8 mouse cellular contexts compared by ENCODE assay signal in genomic region chr11:69066163-69066861, GRCm38 (mm10). TPM values are rescaled to one million over a fixed set of nuclear protein-coding genes. Genes with fewer than 3 reads are reported as not detected.
DNase-seq lines count a peak whose midpoint lies in the region; ATAC-seq and TF ChIP-seq lines count a peak whose summit lies in the region.

No protein-coding gene starts in this region.

- peaks cover 35% of the 10 kb centered on the region for H3K4me1 ChIP-seq in kidney, embryonic 16.5 days (ENCODE audit: insufficient read depth, low read length)
- peaks cover 12% of the 10 kb centered on the region for H3K4me1 ChIP-seq in embryonic facial prominence, embryonic 14.5 days (ENCODE audit: control insufficient read depth, insufficient read depth, low read length)
- H3K4me1 ChIP-seq in hindbrain, embryonic 10.5 days (replicated peaks), result peaks cover 50% of the 10 kb centered on the region

- peak overlapping the region; percentile 46 for H3K4me3 ChIP-seq in kidney, embryonic 16.5 days (ENCODE audit: low read length)
- peak overlapping the region; percentile 35 for H3K4me3 ChIP-seq in embryonic facial prominence, embryonic 14.5 days (ENCODE audit: low read depth, low read length)
- peak overlapping the region; percentile 65 for H3K4me3 ChIP-seq in hindbrain, embryonic 10.5 days
- H3K4me3 ChIP-seq in myocyte, result no peak overlapping the region

- H3K27ac ChIP-seq in kidney, embryonic 16.5 days (ENCODE audit: low read length), result no peak overlapping the region
- no peak overlapping the region for H3K27ac ChIP-seq in embryonic facial prominence, embryonic 14.5 days (replicated peaks; ENCODE audit: low read depth, low read length)
- H3K27ac ChIP-seq in hindbrain, embryonic 10.5 days, result peak overlapping the region; percentile 59

- H3ac ChIP-seq in myocyte (ENCODE audit: control insufficient read depth, insufficient read length), result no peak overlapping the region

- peak overlapping the region; percentile 85 for H3K4me2 ChIP-seq in kidney, embryonic 16.5 days (replicated peaks; ENCODE audit: low read depth, low read length)
- peak overlapping the region; percentile 66 for H3K4me2 ChIP-seq in embryonic facial prominence, embryonic 14.5 days (ENCODE audit: low read depth, low read length)
- H3K4me2 ChIP-seq in myocyte (ENCODE audit: low read depth), result peak overlapping the region; percentile 43

- ATAC-seq in kidney, embryonic 16.5 days (ENCODE audit: low FRiP score, low TSS enrichment), result no peak
- no peak for ATAC-seq in embryonic facial prominence, embryonic 14.5 days (ENCODE audit: low read depth)

- H3K9me3 ChIP-seq in kidney, embryonic 16.5 days (ENCODE audit: low read length), result no peaks in the 10 kb centered on the region
- no peaks in the 10 kb centered on the region for H3K9me3 ChIP-seq in embryonic facial prominence, embryonic 14.5 days (ENCODE audit: control insufficient read depth, low read length)
- H3K9me3 ChIP-seq in hindbrain, embryonic 10.5 days, result no peaks in the 10 kb centered on the region

- no peak for DNase-seq in kidney, adult 11 months
- DNase-seq in adrenal gland, postnatal 10 days, result peak; percentile 58
- peak; percentile 41 for DNase-seq in embryonic facial prominence, embryonic 14.5 days (ENCODE audit: low spot score)
- DNase-seq in hindbrain, embryonic 10.5 days (ENCODE audit: low spot score), result peak; percentile 27
- peak; percentile 77 for DNase-seq in liver
- no peak for DNase-seq in urinary bladder, postnatal 36 days (ENCODE audit: low spot score in 2 of 2)

- peak overlapping the region; percentile 57 for H3K9ac ChIP-seq in kidney, embryonic 16.5 days (replicated peaks; ENCODE audit: low read length)
- H3K9ac ChIP-seq in embryonic facial prominence, embryonic 14.5 days (ENCODE audit: low read depth, low read length), result peak overlapping the region; percentile 55

- 2% methylated on average over 29 of the region's 29 CpGs for WGBS in kidney, embryonic 16.5 days
- WGBS in embryonic facial prominence, embryonic 14.5 days, result 2% methylated on average over 29 of the region's 29 CpGs
- WGBS in hindbrain, embryonic 10.5 days, result 2% methylated on average over 29 of the region's 29 CpGs

- TF ChIP-seq POLR2A in myocyte (IDR thresholded peaks at IDR 0.05; ENCODE audit: insufficient read length, low read depth), result no peak

- H3K27me3 ChIP-seq in kidney, embryonic 16.5 days (ENCODE audit: insufficient read depth, low read length), result no peaks in the 10 kb centered on the region
- no peaks in the 10 kb centered on the region for H3K27me3 ChIP-seq in embryonic facial prominence, embryonic 14.5 days (replicated peaks; ENCODE audit: control insufficient read depth, insufficient read depth, low read length)
- peaks cover 11% of the 10 kb centered on the region for H3K27me3 ChIP-seq in hindbrain, embryonic 10.5 days (ENCODE audit: insufficient read depth, poor library complexity, severe bottlenecking)
- no peaks in the 10 kb centered on the region for H3K27me3 ChIP-seq in myocyte (ENCODE audit: control insufficient read depth, insufficient read depth, insufficient read length)

- H3K79me2 ChIP-seq in myocyte (ENCODE audit: control insufficient read depth, insufficient read depth), result peaks cover 6% of the 10 kb centered on the region

- no peaks in the 10 kb centered on the region for H3K36me3 ChIP-seq in kidney, embryonic 16.5 days (ENCODE audit: insufficient read depth, low read length)
- H3K36me3 ChIP-seq in embryonic facial prominence, embryonic 14.5 days (ENCODE audit: control insufficient read depth, insufficient read depth, low read length), result no peaks in the 10 kb centered on the region
- no peaks in the 10 kb centered on the region for H3K36me3 ChIP-seq in hindbrain, embryonic 10.5 days
- H3K36me3 ChIP-seq in myocyte (ENCODE audit: control insufficient read depth, insufficient read depth), result no peaks in the 10 kb centered on the region

TF ChIP-seq in myocyte, 11 proteins besides CTCF, POLR2A, EP300 and RAD21:
- no peak for TF ChIP-seq POLR2AphosphoS2 (IDR thresholded peaks at IDR 0.05; ENCODE audit: insufficient read length, low read depth)
- TF ChIP-seq REST (IDR thresholded peaks at IDR 0.05; ENCODE audit: insufficient read depth, insufficient read length), result no peak
- TF ChIP-seq SRF (IDR thresholded peaks at IDR 0.05; ENCODE audit: control insufficient read depth, insufficient read length, low read depth), result no peak
- no peak for TF ChIP-seq E2F4 (IDR thresholded peaks at IDR 0.05; ENCODE audit: insufficient read depth)
- no peak for TF ChIP-seq TCF12 (IDR thresholded peaks at IDR 0.05; ENCODE audit: insufficient read depth, poor library complexity, severe bottlenecking)
- no peak for TF ChIP-seq TCF3 (IDR thresholded peaks at IDR 0.05; ENCODE audit: insufficient read length, low read depth)
- TF ChIP-seq MYOG (IDR thresholded peaks at IDR 0.05; ENCODE audit: control insufficient read depth in 1 of 3, insufficient read depth in 1 of 3, insufficient read length in 2 of 3, low read depth in 2 of 3), result no peak
- TF ChIP-seq MYOD1 (IDR thresholded peaks at IDR 0.05; ENCODE audit: control insufficient read depth in 1 of 3, insufficient read length in 2 of 3, low read depth in 2 of 3), result no peak
- no peak for TF ChIP-seq USF1 (IDR thresholded peaks at IDR 0.05; ENCODE audit: low read depth)
- TF ChIP-seq CEBPB (IDR thresholded peaks at IDR 0.05; ENCODE audit: insufficient read depth, poor library complexity, severe bottlenecking), result no peak
- no peak for TF ChIP-seq MAX (IDR thresholded peaks at IDR 0.05; ENCODE audit: low read depth)

RNA-seq across cellular contexts. Expression of gene Tmem107, which starts 4.3 kb away (rescaled TPM):
- polyA plus RNA-seq in kidney, embryonic 16.5 days (2015; fragmentation: Nextera tagmentation; extraction: Ambion mirVana), result 61.0 and 68.1 TPM in 2 replicates
- total RNA-seq in adrenal gland, postnatal 10 days (2021), result 10 to 100 TPM; 13.2 to 13.8 TPM
- 65.6 and 87.8 TPM in 2 replicates for polyA plus RNA-seq in embryonic facial prominence, embryonic 14.5 days (2014; fragmentation: Nextera tagmentation; extraction: Ambion mirVana)
- polyA plus RNA-seq in hindbrain, embryonic 10.5 days (2016; fragmentation: Nextera tagmentation; extraction: Ambion mirVana), result 56.6 and 57.6 TPM in 2 replicates
- 29.5 TPM for polyA plus RNA-seq in myocyte (2012; fragmentation: generic; extraction: Trizol)

RNA-seq across cellular contexts. Expression of gene Borcs6, which starts 6.8 kb away (rescaled TPM):
- 8.0 and 9.1 TPM in 2 replicates for polyA plus RNA-seq in kidney, embryonic 16.5 days (2015; fragmentation: Nextera tagmentation; extraction: Ambion mirVana)
- 10 to 100 TPM; 19.1 to 22.1 TPM for total RNA-seq in adrenal gland, postnatal 10 days (2021)
- 12.1 and 12.4 TPM in 2 replicates for polyA plus RNA-seq in embryonic facial prominence, embryonic 14.5 days (2014; fragmentation: Nextera tagmentation; extraction: Ambion mirVana)
- 8.5 and 12.6 TPM in 2 replicates for polyA plus RNA-seq in hindbrain, embryonic 10.5 days (2016; fragmentation: Nextera tagmentation; extraction: Ambion mirVana)
- 27.2 TPM for polyA plus RNA-seq in myocyte (2012; fragmentation: generic; extraction: Trizol)

RNA-seq across cellular contexts. Expression of gene Aurkb, which starts 20.9 kb away (rescaled TPM):
- polyA plus RNA-seq in kidney, embryonic 16.5 days (2015; fragmentation: Nextera tagmentation; extraction: Ambion mirVana), result 176 and 177 TPM in 2 replicates
- 10 to 100 TPM; 16.2 to 22.5 TPM for total RNA-seq in adrenal gland, postnatal 10 days (2021)
- 92.5 and 112 TPM in 2 replicates for polyA plus RNA-seq in embryonic facial prominence, embryonic 14.5 days (2014; fragmentation: Nextera tagmentation; extraction: Ambion mirVana)
- polyA plus RNA-seq in hindbrain, embryonic 10.5 days (2016; fragmentation: Nextera tagmentation; extraction: Ambion mirVana), result 184 and 228 TPM in 2 replicates
- 28.2 TPM for polyA plus RNA-seq in myocyte (2012; fragmentation: generic; extraction: Trizol)

RNA-seq across cellular contexts. Expression of gene Vamp2, which starts 22.0 kb away (rescaled TPM):
- 81.5 and 114 TPM in 2 replicates for polyA plus RNA-seq in kidney, embryonic 16.5 days (2015; fragmentation: Nextera tagmentation; extraction: Ambion mirVana)
- 100 to 1,000 TPM; 104 to 143 TPM for total RNA-seq in adrenal gland, postnatal 10 days (2021)
- 89.1 and 97.0 TPM in 2 replicates for polyA plus RNA-seq in embryonic facial prominence, embryonic 14.5 days (2014; fragmentation: Nextera tagmentation; extraction: Ambion mirVana)
- polyA plus RNA-seq in hindbrain, embryonic 10.5 days (2016; fragmentation: Nextera tagmentation; extraction: Ambion mirVana), result 67.1 and 108 TPM in 2 replicates
- 51.8 TPM for polyA plus RNA-seq in myocyte (2012; fragmentation: generic; extraction: Trizol)

RNA-seq across cellular contexts. Expression of gene Per1, which starts 28.7 kb away (rescaled TPM):
- polyA plus RNA-seq in kidney, embryonic 16.5 days (2015; fragmentation: Nextera tagmentation; extraction: Ambion mirVana), result 11.4 and 15.6 TPM in 2 replicates
- total RNA-seq in adrenal gland, postnatal 10 days (2021), result 100 to 1,000 TPM in 1 of 2 experiments, 10 to 100 TPM in 1; 63.1 to 157 TPM
- 21.5 and 28.2 TPM in 2 replicates for polyA plus RNA-seq in embryonic facial prominence, embryonic 14.5 days (2014; fragmentation: Nextera tagmentation; extraction: Ambion mirVana)
- polyA plus RNA-seq in hindbrain, embryonic 10.5 days (2016; fragmentation: Nextera tagmentation; extraction: Ambion mirVana), result 7.8 and 9.8 TPM in 2 replicates
- polyA plus RNA-seq in myocyte (2012; fragmentation: generic; extraction: Trizol), result 8.9 TPM

Comparison
In these comparisons a context has a peak if more than half of its experiments do, and no peak if none do; other contexts are left out.
1. DNase-seq: peak in adrenal gland, postnatal 10 days (single experiment), embryonic facial prominence, embryonic 14.5 days (single experiment), hindbrain, embryonic 10.5 days (single experiment) and liver (single experiment); none in kidney, adult 11 months (single experiment) and urinary bladder, postnatal 36 days (0 of 2).
2. Peak in every context shown above with its lines, with median percentiles within 50 percentile points of each other: H3K4me2 ChIP-seq.